Mouse (Mus musculus) embryonic fibroblast, embryonic 13.5 days (primary cell): Measurements from ENCODE around the gene Hmga1. TPM values are rescaled to one million over a fixed set of nuclear protein-coding genes. Genes with fewer than 3 reads are reported as not detected.

ENCODE experiments used
- H3K27ac ChIP-seq: 2 replicates; pipeline ENCODE4 v1.5.1; 2012; ENCODE audit warnings: low read length, control low read depth, inconsistent platforms; ENCODE audit not compliant: insufficient read depth
- H3K4me1 ChIP-seq: 2 replicates; pipeline ENCODE4 v1.6.1; 2011; ENCODE audit warnings: low read length; ENCODE audit not compliant: control insufficient read depth, insufficient read depth
- H3K4me3 ChIP-seq: 2 replicates; pipeline ENCODE4 v1.5.1; 2011; ENCODE audit warnings: mild to moderate bottlenecking, control low read depth, low read length; ENCODE audit not compliant: insufficient read depth
- CTCF ChIP-seq: IDR thresholded peaks from 2 replicates; pipeline ENCODE4 v1.5.1; 2011; ENCODE audit warnings: mild to moderate bottlenecking, control low read depth, low read length, moderate library complexity, borderline replicate concordance; ENCODE audit not compliant: insufficient read depth
- POLR2A ChIP-seq: IDR thresholded peaks from 2 replicates; pipeline ENCODE4 v1.6.1; 2011; ENCODE audit warnings: low read depth, mild to moderate bottlenecking, control low read depth, low read length, moderate library complexity
- polyA plus RNA-seq: library from polyadenylated mRNA; stranded (reverse); fragments of >200 nt; gene quantifications from 2 replicates; pipeline ENCODE4 v1.2.4, GENCODE M21; 2011; ENCODE audit warnings: low read depth; ENCODE audit not compliant: missing spikeins, insufficient read length

The Hmga1 gene
- 207 and 393 TPM in 2 replicates for polyA plus RNA-seq

- Histone ChIP-seq H3K27ac (peak within 1 kb of the TSS; percentile 76), H3K4me1 (peaks cover 13% of the 10 kb centered on the region), H3K4me3 (peak within 1 kb of the TSS; percentile 67)
- TF ChIP-seq POLR2A: peak; percentile 91
- TF ChIP-seq CTCF: no peak
These were observed at the start of gene Hmga1 for GRCm38 (mm10) chr17:27556315-27557011. Hmga1 (plus strand) TSS chr17:27556497.

- TF ChIP-seq CTCF: no peak
- TF ChIP-seq POLR2A: no peak
- Histone ChIP-seq H3K27ac (no peak overlapping the region), H3K4me3 (no peak overlapping the region), H3K4me1 (no peaks in the 10 kb centered on the region)
These were observed 49.3 kb upstream of the Hmga1 start for GRCm38 (mm10) chr17:27506871-27507590.

- H3K4me1 ChIP-seq: no peaks in the 10 kb centered on the region
- H3K4me3 ChIP-seq: no peak overlapping the region
- no peak for TF ChIP-seq POLR2A
- no peak for TF ChIP-seq CTCF
- H3K27ac ChIP-seq: no peak overlapping the region
These were observed 48.7 kb upstream of the Hmga1 start for GRCm38 (mm10) chr17:27507591-27507945.

GRCm38 (mm10) chr17:27508002-27508401 lies 48.3 kb upstream of the Hmga1 start:
- Histone ChIP-seq H3K27ac (no peak overlapping the region), H3K4me3 (no peak overlapping the region), H3K4me1 (no peaks in the 10 kb centered on the region)
- TF ChIP-seq CTCF (no peak), POLR2A (no peak)

- no peak overlapping the region for H3K27ac ChIP-seq
- no peaks in the 10 kb centered on the region for H3K4me1 ChIP-seq
- H3K4me3 ChIP-seq: no peak overlapping the region
- TF ChIP-seq CTCF (no peak), POLR2A (no peak)
These were observed 47.8 kb upstream of the Hmga1 start for GRCm38 (mm10) chr17:27508513-27508912.

DNA sequence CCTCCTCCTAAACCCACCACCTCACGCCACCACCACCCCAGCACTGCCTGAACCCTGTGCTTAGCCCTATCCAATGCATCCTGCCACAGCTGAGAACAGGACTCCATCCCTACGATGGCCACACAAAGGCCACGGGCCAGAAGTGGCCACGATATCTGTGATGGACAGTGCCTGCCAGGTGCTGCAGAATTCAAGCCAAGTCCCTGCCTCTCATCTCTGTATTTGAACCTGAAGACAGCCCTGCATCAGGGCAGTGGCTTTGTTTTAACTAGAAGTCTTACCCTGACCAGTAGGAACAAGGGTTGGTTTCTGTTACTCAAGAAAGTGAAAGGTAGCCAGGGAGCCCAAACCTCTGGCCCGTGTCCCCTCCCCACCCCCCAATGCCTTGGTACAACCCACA lies 47.2 kb upstream of the Hmga1 start:
- no peak overlapping the region for H3K27ac ChIP-seq
- no peaks in the 10 kb centered on the region for H3K4me1 ChIP-seq
- TF ChIP-seq CTCF (no peak), POLR2A (no peak)
- H3K4me3 ChIP-seq: no peak overlapping the region

GRCm38 (mm10) chr17:27510258-27511124 lies 45.8 kb upstream of the Hmga1 start:
- H3K4me3 ChIP-seq: no peak overlapping the region
- TF ChIP-seq CTCF (no peak), POLR2A (no peak)
- no peak overlapping the region for H3K27ac ChIP-seq
- H3K4me1 ChIP-seq: no peaks in the 10 kb centered on the region

- Histone ChIP-seq H3K27ac (no peak overlapping the region), H3K4me3 (no peak overlapping the region), H3K4me1 (no peaks in the 10 kb centered on the region)
- TF ChIP-seq CTCF (no peak), POLR2A (no peak)
These were observed 45.1 kb upstream of the Hmga1 start for GRCm38 (mm10) chr17:27511125-27511735.

GRCm38 (mm10) chr17:27511865-27512618 lies 44.3 kb upstream of the Hmga1 start:
- H3K27ac ChIP-seq: no peak overlapping the region
- H3K4me3 ChIP-seq: 0 out of 2 replicates have a peak overlapping the region, but pooled peaks have one; percentile 4
- H3K4me1 ChIP-seq: no peaks in the 10 kb centered on the region
- TF ChIP-seq CTCF (no peak), POLR2A (no peak)
